Mouse (Mus musculus) kidney, embryonic 16.5 days (tissue): ENCODE results near the gene Fam169b. TPM values are rescaled to one million over a fixed set of nuclear protein-coding genes. Genes with fewer than 3 reads are reported as not detected.

ENCODE experiments used
- polyA plus RNA-seq: library from polyadenylated mRNA; unstranded; fragments of >200 nt; fragmentation: Nextera tagmentation; extraction: Ambion mirVana; gene quantifications from 2 replicates; pipeline ENCODE4 v1.2.1, GENCODE M21; 2015

Gene Fam169b
- polyA plus RNA-seq, 1 experiment from 2014 or later: 1.1 TPM

Other genes with a start within 250 kb of the Fam169b start
- not detected in 2 replicates for gene Pgpep1l, start 9.6 kb upstream of the Fam169b start, polyA plus RNA-seq